Mouse (Mus musculus) forebrain, postnatal 0 days (tissue): ENCODE measurements around the gene Gm20696. TPM values are rescaled to one million over a fixed set of nuclear protein-coding genes. Genes with fewer than 3 reads are reported as not detected.

Experiments
- ATAC-seq: fragments of 200-750 bp; cut with Nextera tagmentation; 2 replicates; pipeline ENCODE4 v1.8.0; 2017; ENCODE audit warnings: mild to moderate bottlenecking, moderate library complexity
- DNase-seq: peaks from one replicate; pipeline ENCODE4 v3.0.0-alpha.2; 2015
- H3K27ac ChIP-seq: fragments of 300-500 bp; sonication (generic); 2 replicates; pipeline ENCODE4 v1.5.1; 2014; ENCODE audit warnings: low read depth, mild to moderate bottlenecking, antibody characterized with exemption, low read length, moderate library complexity, mixed read lengths
- H3K27me3 ChIP-seq: fragments of 300-500 bp; sonication (generic); 2 replicates; pipeline ENCODE4 v1.6.1; 2014; ENCODE audit warnings: mild to moderate bottlenecking, low read length, mixed read lengths; ENCODE audit not compliant: insufficient read depth
- H3K36me3 ChIP-seq: fragments of 300-500 bp; sonication (generic); 2 replicates; pipeline ENCODE4 v1.6.1; 2014; ENCODE audit warnings: mild to moderate bottlenecking, moderate library complexity; ENCODE audit not compliant: insufficient read depth
- H3K4me1 ChIP-seq: fragments of 300-500 bp; sonication (generic); 2 replicates; pipeline ENCODE4 v1.6.1; 2014; ENCODE audit warnings: antibody characterized with exemption; ENCODE audit not compliant: insufficient read depth
- H3K4me2 ChIP-seq: fragments of 300-500 bp; sonication (generic); 2 replicates; pipeline ENCODE4 v1.6.1; 2014; ENCODE audit warnings: low read depth, mild to moderate bottlenecking, moderate library complexity
- H3K4me3 ChIP-seq: fragments of 300-500 bp; sonication (generic); 2 replicates; pipeline ENCODE4 v1.5.1; 2014; ENCODE audit warnings: low read depth, low read length, mixed read lengths
- H3K9ac ChIP-seq: fragments of 300-500 bp; sonication (generic); 2 replicates; pipeline ENCODE4 v1.6.1; 2014; ENCODE audit warnings: mild to moderate bottlenecking
- H3K9me3 ChIP-seq: fragments of 300-500 bp; sonication (generic); 2 replicates; pipeline ENCODE4 v1.6.1; 2016; ENCODE audit warnings: low read length
- CTCF ChIP-seq: sonication (generic); IDR thresholded peaks from 2 replicates; pipeline ENCODE4 v1.5.1; 2016; ENCODE audit warnings: antibody characterized with exemption, control low read depth, low read depth
- WGBS: fragments of 180-500 bp; shearing (Covaris S2); extraction: QIAGEN DNeasy Blood & Tissue Kit; methylation state at CpG from one replicate; pipeline ENCODE4 v1.1.7; 2014; 5-methylcytosine and 5-hydroxymethylcytosine counted together
- microRNA-seq, 2 experiments: library from miRNA; unstranded; fragments of <30 nt; microRNA quantifications; one replicate each; pipeline ENCODE4; 2016
- polyA plus RNA-seq: library from polyadenylated mRNA; unstranded; fragments of >200 nt; fragmentation: Nextera tagmentation; extraction: Ambion mirVana; gene quantifications from 2 replicates; pipeline ENCODE4 v1.2.1, GENCODE M21; 2015
- total RNA-seq: library from RNA; depleted of rRNA; stranded (reverse); fragments of >200 nt; gene quantifications from 2 replicates; pipeline ENCODE4 v1.2.3, GENCODE M21; 2014; rRNA removed

Gene Gm20696
- total and polyA plus RNA-seq, 2 experiments from 2014 or later: 2.2 to 2.6 TPM

GRCm38 (mm10) chr6:99221147-99221546 is 445.4 kb downstream of the Gm20696 start:
- no peak for ATAC-seq
- Histone ChIP-seq H3K36me3 (no peaks in the 10 kb centered on the region), H3K4me1 (no peaks in the 10 kb centered on the region), H3K27me3 (no peaks in the 10 kb centered on the region), H3K27ac (no peak overlapping the region), H3K9ac (no peak overlapping the region), H3K9me3 (no peaks in the 10 kb centered on the region), H3K4me2 (no peak overlapping the region), H3K4me3 (no peak overlapping the region)
- TF ChIP-seq CTCF: no peak
- WGBS: 86% methylated on average over 5 of the region's 5 CpGs
- DNase-seq: no peak

- Histone ChIP-seq H3K9ac (no peak overlapping the region), H3K4me3 (no peak overlapping the region), H3K4me2 (no peak overlapping the region), H3K4me1 (no peaks in the 10 kb centered on the region), H3K9me3 (no peaks in the 10 kb centered on the region), H3K36me3 (no peaks in the 10 kb centered on the region), H3K27ac (no peak overlapping the region), H3K27me3 (no peaks in the 10 kb centered on the region)
- no peak for TF ChIP-seq CTCF
- ATAC-seq: peak; percentile 43; the same call in 1 of the 2 replicates
- DNase-seq: no peak
- 93% methylated on average over 3 of the region's 3 CpGs for WGBS
These were observed 446.1 kb downstream of the Gm20696 start for GRCm38 (mm10) chr6:99220472-99220871.

DNA sequence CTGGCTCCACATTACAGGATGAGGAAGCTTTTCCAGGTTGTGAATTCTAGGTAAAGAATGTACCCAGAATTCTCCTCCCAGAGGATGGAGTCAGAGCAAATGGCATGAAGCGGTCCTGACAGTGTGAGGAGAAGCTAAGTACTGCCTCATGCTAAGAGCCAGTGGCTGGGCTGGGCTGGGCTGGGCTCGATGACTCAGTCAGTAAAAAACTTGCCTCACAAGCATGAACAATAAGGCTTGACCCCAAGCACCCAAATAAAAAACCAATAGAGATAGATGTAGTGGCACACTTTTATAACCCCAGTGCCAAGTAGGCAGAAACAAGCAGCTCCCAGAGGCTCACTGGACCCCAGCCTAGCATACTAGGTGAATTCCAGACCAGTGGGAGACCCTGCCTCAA is 448.8 kb downstream of the Gm20696 start:
- H3K4me2 ChIP-seq: no peak overlapping the region
- no peak for ATAC-seq
- TF ChIP-seq CTCF: no peak
- H3K9me3 ChIP-seq: no peaks in the 10 kb centered on the region
- H3K9ac ChIP-seq: no peak overlapping the region
- H3K27ac ChIP-seq: no peak overlapping the region
- H3K4me1 ChIP-seq: no peaks in the 10 kb centered on the region
- 76% methylated on average over 2 of the region's 2 CpGs for WGBS
- H3K4me3 ChIP-seq: no peak overlapping the region
- DNase-seq: no peak
- H3K36me3 ChIP-seq: no peaks in the 10 kb centered on the region
- no peaks in the 10 kb centered on the region for H3K27me3 ChIP-seq

DNA sequence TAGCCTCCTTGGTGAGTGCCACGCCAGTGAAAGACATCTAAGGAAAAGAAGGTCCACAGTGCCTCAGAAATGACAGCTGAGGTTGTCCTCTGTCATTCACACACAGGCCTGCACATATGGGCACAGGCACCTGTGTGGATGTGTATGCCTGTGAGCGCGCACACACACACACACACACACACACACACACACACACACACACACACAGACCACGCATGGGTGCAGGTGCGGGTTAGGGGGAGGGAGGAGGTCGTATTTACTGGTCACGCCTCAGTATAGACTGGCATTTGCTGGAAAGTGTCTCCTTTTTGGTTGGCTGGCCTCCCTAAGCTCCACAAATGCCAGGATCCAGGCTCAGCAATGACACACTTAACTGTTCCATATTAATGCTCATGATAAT is 449.4 kb downstream of the Gm20696 start:
- Histone ChIP-seq H3K4me3 (no peak overlapping the region), H3K36me3 (no peaks in the 10 kb centered on the region), H3K27me3 (no peaks in the 10 kb centered on the region), H3K4me2 (no peak overlapping the region), H3K9me3 (no peaks in the 10 kb centered on the region), H3K9ac (no peak overlapping the region), H3K27ac (no peak overlapping the region), H3K4me1 (no peaks in the 10 kb centered on the region)
- TF ChIP-seq CTCF: no peak
- no peak for DNase-seq
- WGBS: 71% methylated on average over 7 of the region's 7 CpGs
- ATAC-seq: no peak

GRCm38 (mm10) chr6:99212461-99212860 is 454.1 kb downstream of the Gm20696 start:
- Histone ChIP-seq H3K4me1 (no peaks in the 10 kb centered on the region), H3K27ac (no peak overlapping the region), H3K36me3 (no peaks in the 10 kb centered on the region), H3K27me3 (no peaks in the 10 kb centered on the region), H3K9me3 (no peaks in the 10 kb centered on the region), H3K4me3 (no peak overlapping the region), H3K9ac (no peak overlapping the region), H3K4me2 (no peak overlapping the region)
- ATAC-seq (no peak), DNase-seq (no peak)
- 90% methylated on average over 4 of the region's 4 CpGs for WGBS
- no peak for TF ChIP-seq CTCF

DNA sequence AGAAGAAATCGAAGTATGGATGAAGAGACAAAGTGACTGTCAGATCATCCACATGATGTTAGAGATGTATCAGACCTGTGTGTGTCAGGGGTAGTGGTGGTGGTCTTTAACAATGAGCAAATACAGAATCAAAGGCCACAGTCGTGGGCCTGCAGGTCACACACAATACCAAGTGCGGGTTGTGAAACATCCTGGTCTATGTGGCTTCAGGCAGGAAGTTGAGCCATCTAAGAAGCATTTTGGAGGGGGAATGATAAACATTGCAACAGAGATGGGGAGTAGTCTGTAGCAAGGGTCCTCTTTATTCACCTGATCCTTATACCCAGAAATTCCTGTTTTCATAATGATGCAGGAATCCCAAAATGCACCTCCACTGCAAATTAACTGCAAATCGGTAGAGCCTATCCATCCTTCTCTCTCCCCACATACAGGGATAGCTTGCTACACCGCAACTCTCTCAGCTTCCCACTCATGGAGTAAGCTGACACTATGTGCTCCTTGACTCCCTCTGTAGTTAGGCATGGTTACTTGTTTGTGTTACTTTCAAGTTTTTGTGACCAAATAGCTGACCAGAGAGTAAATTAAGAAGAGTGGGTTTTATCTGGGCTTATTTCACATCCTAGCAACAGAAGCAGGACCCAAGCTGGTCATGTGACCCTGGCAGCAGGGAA is 454.8 kb downstream of the Gm20696 start:
- Histone ChIP-seq H3K27me3 (no peaks in the 10 kb centered on the region), H3K4me2 (no peak overlapping the region), H3K9me3 (no peaks in the 10 kb centered on the region), H3K4me1 (no peaks in the 10 kb centered on the region), H3K9ac (no peak overlapping the region), H3K36me3 (no peaks in the 10 kb centered on the region), H3K4me3 (no peak overlapping the region), H3K27ac (no peak overlapping the region)
- TF ChIP-seq CTCF: no peak
- ATAC-seq (no peak), DNase-seq (no peak)
- 82% methylated on average over 5 of the region's 5 CpGs for whole genome bisulfite sequencing

GRCm38 (mm10) chr6:99210161-99210560 is 456.4 kb downstream of the Gm20696 start:
- no peak overlapping the region for H3K4me3 ChIP-seq
- no peaks in the 10 kb centered on the region for H3K4me1 ChIP-seq
- H3K9me3 ChIP-seq: no peaks in the 10 kb centered on the region
- DNase-seq (no peak), ATAC-seq (no peak)
- no peak overlapping the region for H3K9ac ChIP-seq
- no peaks in the 10 kb centered on the region for H3K27me3 ChIP-seq
- no peak overlapping the region for H3K27ac ChIP-seq
- no peak overlapping the region for H3K4me2 ChIP-seq
- no peak for TF ChIP-seq CTCF
- no peaks in the 10 kb centered on the region for H3K36me3 ChIP-seq
- 67% methylated on average over 7 of the region's 7 CpGs for WGBS

Small RNA genes lying within 50 kb of the gene (microRNA-seq; reads per million reads assigned to microRNA genes)
- 0 reads per million in 2 experiments for gene Gm22328

Other genes with a start within 250 kb of the Gm20696 start
- gene Foxp1, start 144.1 kb downstream of the Gm20696 start, total RNA-seq: 112 and 157 TPM in 2 replicates
- gene Foxp1, start 144.1 kb downstream of the Gm20696 start, polyA plus RNA-seq: 137 and 167 TPM in 2 replicates
- gene Eif4e3, start within 50 bp of the Gm20696 start, total RNA-seq: 12.9 and 13.3 TPM in 2 replicates
- gene Eif4e3, start within 50 bp of the Gm20696 start, polyA plus RNA-seq: 4.7 and 6.0 TPM in 2 replicates
- 123 and 127 TPM in 2 replicates for gene Gpr27, start 25.9 kb upstream of the Gm20696 start, total RNA-seq
- gene Gpr27, start 25.9 kb upstream of the Gm20696 start, polyA plus RNA-seq: 30.7 and 38.5 TPM in 2 replicates
- 1.00 and 1.5 TPM in 2 replicates for gene Prok2, start 59.6 kb upstream of the Gm20696 start, total RNA-seq
- gene Prok2, start 59.6 kb upstream of the Gm20696 start, polyA plus RNA-seq: 3.8 and 4.9 TPM in 2 replicates